Mouse (Mus musculus) adrenal gland, postnatal 10 days (tissue): Measurements from ENCODE around the gene Phf6. TPM values are rescaled to one million over a fixed set of nuclear protein-coding genes. Genes with fewer than 3 reads are reported as not detected.
A peak's percentile ranks its signal among the peaks of the same experiment; 100 is the strongest.

Source experiments
- DNase-seq: peaks from one replicate; pipeline ENCODE4 v3.0.0; 2021; ENCODE audit warnings: mixed read lengths
- long read RNA-seq, 2 experiments: library from polyadenylated mRNA; stranded (forward); transcript quantifications; one replicate each; pipeline ENCODE4 v2.0.0; 2021
- total RNA-seq, 2 experiments: library from RNA; stranded (reverse); gene quantifications; 2 replicates each; pipeline ENCODE4 v1.2.3; 2021

Phf6 gene
- 10 to 100 TPM; 15.8 to 15.9 TPM for total RNA-seq
- long read RNA-seq, experiment 1, full-length matches to known transcripts = 16 of 17 reads
- long read RNA-seq, experiment 1, partial matches to known transcripts = 0 of 17 reads
- long read RNA-seq, experiment 1, other reads (novel, unspliced or antisense) = 1 of 17 reads
- long read RNA-seq, experiment 2, full-length matches to known transcripts = 6 of 9 reads
- long read RNA-seq, experiment 2, partial matches to known transcripts = 0 of 9 reads
- long read RNA-seq, experiment 2, other reads (novel, unspliced or antisense) = 3 of 9 reads

- DNase-seq = peak; percentile 92
Measured at GRCm38 (mm10) chrX:52911587-52912371, at the start of gene Phf6. Phf6 (plus strand) TSS chrX:52912266.

GRCm38 (mm10) chrX:52864126-52864525 is 47.9 kb upstream of the Phf6 start:
- peak; percentile 8 for DNase-seq

DNA sequence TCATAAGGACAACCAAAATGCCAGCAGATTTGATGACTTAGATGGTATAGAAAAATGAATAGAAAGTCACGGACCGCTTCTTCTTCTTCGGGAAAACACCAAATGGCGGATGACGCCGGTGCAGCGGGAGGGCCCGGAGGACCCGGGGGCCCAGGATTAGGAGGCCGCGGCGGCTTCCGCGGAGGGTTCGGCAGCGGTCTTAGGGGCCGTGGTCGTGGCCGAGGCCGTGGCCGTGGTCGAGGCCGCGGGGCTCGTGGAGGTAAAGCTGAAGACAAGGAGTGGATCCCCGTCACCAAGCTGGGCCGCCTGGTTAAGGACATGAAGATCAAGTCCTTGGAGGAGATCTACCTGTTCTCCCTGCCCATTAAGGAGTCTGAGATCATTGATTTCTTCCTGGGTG is 13.6 kb upstream of the Phf6 start:
- DNase-seq = peak; percentile 2

GRCm38 (mm10) chrX:52912372-52912728 is 284 bp downstream of the Phf6 start:
- no peak for DNase-seq

DNA sequence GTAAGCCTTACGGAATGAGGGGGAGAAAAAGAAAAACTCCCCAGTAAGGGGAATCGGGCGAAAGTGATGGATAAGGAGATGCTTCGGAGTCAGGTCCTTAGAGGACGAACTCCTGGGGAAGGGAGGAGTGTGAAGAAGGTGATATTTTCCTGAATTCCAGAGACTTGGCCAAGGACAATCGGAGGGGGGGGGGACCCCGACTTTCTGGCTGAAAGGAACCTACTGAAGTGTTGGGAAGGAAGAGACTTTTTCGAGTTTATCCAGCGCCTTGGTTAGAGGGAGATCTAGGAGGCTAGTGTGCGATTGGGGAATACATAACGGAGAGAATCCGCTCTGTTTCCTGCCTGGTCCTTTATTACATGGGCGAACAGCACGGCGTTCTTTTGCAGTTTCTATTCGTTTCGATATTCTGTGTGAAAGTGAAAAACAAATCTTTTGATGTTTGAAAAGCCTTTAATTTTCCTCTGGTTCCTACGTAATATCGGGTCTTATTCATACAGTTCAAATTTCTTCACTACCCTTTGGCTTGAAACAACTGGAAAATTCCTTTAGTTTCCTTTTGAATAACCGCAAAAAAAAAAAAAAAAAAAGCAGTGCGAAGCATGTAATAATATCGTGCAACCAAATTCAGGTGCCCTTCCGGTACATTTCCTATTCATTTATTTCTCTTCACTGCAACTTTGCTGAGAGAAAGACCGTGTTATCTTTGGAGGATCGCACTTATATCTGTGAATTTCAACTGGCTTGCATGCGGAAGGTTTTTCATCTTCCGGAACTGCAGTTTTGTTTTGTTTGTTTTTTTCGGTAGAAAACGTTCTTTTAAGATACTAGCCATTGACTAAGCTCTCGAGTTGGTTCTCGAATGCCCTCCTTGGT is 998 bp downstream of the Phf6 start:
- peak; percentile 17 for DNase-seq

GRCm38 (mm10) chrX:52913856-52914255 is 1.8 kb downstream of the Phf6 start:
- DNase-seq = no peak

DNA sequence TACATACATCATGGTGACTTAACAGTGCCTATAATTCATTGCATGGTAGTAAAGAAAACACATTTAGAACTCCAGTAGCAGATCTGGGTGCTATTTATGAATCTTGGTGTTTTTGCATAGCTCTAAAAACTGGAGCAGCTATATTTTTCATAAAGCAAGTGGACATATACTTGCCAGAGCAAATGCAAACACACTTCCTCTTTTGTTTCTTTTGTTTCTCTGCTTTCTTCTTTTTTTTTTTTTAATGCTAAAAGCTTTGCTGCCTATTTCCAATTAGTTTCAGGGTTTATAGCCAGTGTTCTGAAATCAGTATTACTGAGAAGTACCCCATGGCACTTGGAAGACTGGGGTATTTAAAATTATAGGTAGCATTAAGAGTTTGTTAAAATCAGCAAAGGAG is 2.6 kb downstream of the Phf6 start:
- DNase-seq = no peak

DNA sequence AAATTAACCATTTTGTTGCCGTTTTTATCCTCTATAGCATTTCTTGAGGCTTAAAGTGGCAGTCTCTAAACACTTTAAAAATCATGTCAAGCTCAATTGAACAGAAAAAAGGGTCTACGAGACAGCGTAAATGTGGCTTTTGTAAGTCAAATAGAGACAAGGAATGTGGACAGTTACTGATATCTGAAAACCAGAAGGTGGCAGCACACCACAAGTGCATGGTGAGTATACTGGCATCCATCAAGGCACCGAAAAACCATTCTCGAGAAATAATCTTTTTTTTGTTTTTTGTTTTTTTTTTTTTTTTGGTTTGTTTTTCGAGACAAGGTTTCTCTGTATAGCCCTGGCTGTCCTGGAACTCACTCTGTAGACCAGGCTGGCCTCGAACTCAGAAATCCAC is 4.5 kb downstream of the Phf6 start:
- DNase-seq = no peak

DNA sequence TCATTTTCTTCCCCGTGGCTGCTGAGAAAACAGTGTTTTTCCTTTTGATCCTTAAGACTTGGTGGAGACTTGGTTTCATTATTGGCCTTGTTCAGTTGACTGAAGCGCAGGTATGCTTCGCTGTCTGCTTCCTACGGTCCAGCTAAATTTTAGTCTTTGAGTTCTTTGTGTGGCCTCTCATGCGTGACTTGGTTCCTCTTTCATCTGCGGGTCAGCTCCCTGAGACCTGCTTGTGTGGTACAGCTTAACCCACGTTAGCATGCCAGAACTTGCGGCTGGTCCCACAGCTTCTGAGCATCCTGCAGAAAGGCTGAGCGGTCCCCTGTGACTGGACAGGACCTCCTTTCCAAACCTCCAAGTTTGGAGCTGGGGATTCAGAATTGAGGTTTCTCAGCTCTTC is 14.7 kb downstream of the Phf6 start:
- DNase-seq = no peak

GRCm38 (mm10) chrX:52928883-52929282 is 16.8 kb downstream of the Phf6 start:
- DNase-seq = peak; percentile 18

- DNase-seq = no peak
Measured at GRCm38 (mm10) chrX:52929779-52930178, 17.7 kb downstream of the Phf6 start.

DNA sequence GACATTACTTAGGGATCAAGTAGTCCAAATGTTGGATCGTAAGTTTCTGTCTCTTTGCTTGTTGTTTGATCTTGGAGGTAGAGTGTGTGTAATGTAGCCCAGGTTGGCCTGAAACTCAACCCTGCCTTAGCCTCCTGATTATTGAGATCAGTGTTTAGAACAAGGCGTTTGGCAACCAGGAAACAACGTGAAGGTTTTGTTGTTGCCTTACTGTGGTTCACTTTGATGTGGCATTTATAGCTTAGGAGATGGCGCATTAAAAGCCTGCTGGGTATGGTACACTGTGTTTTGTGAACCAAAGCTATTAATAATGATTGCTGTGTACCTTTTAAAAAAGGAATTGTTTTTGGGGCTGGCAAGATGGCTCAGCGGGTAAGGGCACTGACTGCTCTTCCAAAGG is 18.1 kb downstream of the Phf6 start:
- DNase-seq = no peak

- no peak for DNase-seq
Measured at GRCm38 (mm10) chrX:52932161-52932560, 20.1 kb downstream of the Phf6 start.

GRCm38 (mm10) chrX:52934496-52934895 is 22.4 kb downstream of the Phf6 start:
- no peak for DNase-seq

DNA sequence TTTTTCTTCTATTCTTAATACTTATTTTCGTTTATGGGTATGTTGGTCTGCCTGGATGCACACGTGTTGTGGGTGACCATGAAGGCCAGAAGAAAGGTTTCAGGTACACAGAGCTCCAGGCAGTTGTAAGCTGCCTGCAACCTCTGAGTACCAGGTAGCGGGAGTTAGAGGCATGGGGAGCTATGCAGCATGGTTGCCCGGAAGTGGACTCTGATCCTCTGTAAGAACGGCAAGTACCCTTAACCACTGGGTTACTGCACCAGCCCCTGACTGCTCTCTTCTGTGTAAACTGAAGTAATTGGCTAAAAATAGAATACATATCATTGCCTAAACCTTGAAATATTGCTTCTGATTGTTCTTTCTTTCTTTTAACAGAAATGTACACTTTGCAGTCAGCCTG is 33.4 kb downstream of the Phf6 start:
- DNase-seq = no peak

GRCm38 (mm10) chrX:52949713-52950112 is 37.6 kb downstream of the Phf6 start:
- DNase-seq = peak; percentile 24

- DNase-seq = no peak
Measured at GRCm38 (mm10) chrX:52956942-52957341, 44.9 kb downstream of the Phf6 start.

GRCm38 (mm10) chrX:52961559-52962110 is 49.6 kb downstream of the Phf6 start:
- DNase-seq = no peak

DNA sequence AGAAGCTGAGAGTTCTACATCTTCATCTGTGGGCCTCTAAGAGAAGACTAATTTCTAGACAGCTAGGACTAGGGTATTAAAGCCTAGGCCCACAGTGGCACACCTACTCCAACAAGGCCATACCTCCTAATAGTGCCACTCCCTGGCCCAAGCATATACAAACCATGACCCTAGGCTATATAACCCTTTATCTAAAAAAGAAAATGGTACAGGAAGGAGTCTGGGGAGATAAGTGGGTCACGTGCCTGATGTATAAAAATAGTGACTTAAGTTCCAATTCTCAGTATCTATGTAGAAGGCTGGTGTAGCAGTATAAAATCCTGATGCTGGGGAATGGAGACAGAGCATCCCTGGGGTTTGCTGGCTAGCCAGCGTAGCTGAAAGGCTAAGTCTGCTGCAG is 53.1 kb downstream of the Phf6 start:
- DNase-seq = no peak

- DNase-seq = peak; percentile 24
Measured at GRCm38 (mm10) chrX:52971211-52972006, 59.3 kb downstream of the Phf6 start.

DNA sequence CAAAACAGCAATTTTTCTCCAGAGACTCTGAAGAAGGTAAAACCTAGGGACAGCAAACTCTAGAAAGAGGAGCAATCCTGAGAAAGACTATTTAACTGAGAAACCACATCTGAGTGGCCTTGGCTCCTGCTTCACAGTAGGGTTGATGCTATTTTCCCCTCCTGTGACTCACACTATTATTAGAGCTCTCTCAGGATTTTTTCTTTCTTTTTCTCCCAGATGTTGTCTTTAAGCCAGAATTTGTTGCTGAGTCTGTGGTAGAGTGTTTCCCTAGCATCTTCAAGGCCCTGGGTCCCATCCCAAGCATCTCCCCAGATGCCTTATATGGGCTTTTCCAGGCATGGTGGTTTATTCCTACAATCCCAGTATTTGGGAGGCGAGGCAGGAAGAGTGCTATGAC is 60.1 kb downstream of the Phf6 start:
- DNase-seq = no peak

- no peak for DNase-seq
Measured at GRCm38 (mm10) chrX:52972680-52973079, 60.6 kb downstream of the Phf6 start.
